Mouse (Mus musculus) adrenal gland, postnatal 25 days (tissue): ENCODE measurements around the gene Top2b. TPM values are rescaled to one million over a fixed set of nuclear protein-coding genes. Genes with fewer than 3 reads are reported as not detected.

Experiments
- DNase-seq: peaks from one replicate; pipeline ENCODE4 v3.0.0; 2021; ENCODE audit warnings: mixed read lengths
- long read RNA-seq: library from polyadenylated mRNA; stranded (forward); transcript quantifications from one replicate; pipeline ENCODE4 v2.0.0, GENCODE M21; 2021
- total RNA-seq: library from RNA; stranded (reverse); gene quantifications from 2 replicates; pipeline ENCODE4 v1.2.3, GENCODE M21; 2021

Top2b gene
- 97.3 and 97.4 TPM in 2 replicates for total RNA-seq
- long read RNA-seq, full-length matches to known transcripts: 7 of 31 reads
- long read RNA-seq, partial matches to known transcripts: 21 of 31 reads
- long read RNA-seq, other reads (novel, unspliced or antisense): 3 of 31 reads

DNA sequence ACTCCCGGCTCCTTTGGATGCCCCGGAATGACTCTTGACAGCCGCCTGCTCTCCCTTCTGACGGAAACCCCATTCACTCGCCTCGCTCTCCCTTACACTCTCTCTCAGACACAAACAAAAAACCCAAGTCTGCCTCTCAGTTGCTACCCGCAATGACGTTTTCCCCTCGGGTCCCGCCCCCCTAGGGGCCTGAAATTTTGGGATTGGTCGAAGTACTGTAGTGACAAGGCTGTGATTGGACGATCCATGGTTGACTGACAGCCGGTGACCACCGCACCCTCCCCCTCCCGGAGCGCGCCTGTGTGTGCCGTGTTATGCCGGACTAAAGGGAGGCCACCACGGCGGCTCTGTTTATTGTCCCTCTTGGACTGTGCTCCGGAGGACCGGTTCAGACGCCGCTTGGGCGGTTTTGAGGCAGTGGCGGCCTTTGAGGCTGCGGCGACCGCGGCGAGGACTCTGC is at the start of gene Top2b:
Top2b (plus strand) TSS at position 302 of the 460 bp plus-strand sequence.
- peak; percentile 93 for DNase-seq

DNA sequence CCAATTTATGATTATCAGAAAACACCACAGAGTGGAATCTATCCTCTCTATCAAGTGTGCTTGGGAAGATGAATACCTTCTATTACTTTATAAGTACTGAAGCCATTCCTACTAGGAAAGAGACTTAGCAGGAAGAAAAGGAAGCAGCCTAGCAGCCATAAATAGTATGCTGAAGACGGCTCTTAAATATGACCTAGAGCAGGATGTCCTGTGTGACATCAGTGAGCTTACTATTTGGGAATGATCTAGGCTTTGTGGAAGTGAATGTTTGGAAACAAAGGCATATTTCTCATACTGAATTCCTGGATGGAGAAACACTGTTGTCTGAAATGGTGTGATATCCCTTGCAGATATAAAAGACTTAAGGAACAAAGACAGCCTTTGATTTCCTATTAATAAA is 48.3 kb upstream of the Top2b start:
- no peak for DNase-seq

DNA sequence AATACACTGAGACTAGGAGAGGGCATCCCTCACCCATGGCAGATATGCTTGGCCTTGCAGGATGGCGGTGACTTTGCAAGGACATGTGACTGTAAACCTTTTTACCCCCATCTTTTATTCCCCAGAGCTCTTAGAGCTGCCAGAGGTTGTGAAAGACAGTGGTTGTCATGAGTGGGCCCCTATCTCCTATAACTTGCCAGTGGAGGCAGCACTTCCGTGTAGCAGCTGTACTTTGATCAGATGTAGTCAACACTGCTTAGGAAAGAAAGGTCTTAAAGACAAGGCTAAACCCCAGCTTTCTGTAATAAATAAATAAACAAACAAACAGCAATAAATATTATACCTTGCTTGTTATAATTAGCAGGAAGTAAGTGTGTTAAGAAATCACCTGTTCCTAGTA is 45.2 kb upstream of the Top2b start:
- no peak for DNase-seq

DNA sequence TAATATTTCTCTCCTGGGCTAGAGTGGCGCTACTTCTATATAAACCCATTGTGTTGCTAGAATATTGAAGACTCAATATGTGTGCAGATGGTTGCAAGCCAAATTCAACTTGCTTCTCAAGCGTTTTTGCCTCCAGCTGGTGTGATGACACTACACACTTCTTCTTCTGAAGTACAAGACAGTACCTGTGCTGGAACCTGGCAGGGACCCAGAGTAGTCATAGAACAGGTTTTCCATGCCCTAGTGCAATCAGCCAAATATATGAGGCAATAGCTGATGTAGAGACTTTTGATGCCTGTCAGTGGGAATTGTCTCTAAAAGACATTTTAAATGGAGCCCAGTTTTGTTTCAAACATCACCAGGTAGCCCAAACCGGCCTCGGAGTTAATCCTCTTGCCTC is 40.6 kb upstream of the Top2b start:
- DNase-seq: no peak

DNA sequence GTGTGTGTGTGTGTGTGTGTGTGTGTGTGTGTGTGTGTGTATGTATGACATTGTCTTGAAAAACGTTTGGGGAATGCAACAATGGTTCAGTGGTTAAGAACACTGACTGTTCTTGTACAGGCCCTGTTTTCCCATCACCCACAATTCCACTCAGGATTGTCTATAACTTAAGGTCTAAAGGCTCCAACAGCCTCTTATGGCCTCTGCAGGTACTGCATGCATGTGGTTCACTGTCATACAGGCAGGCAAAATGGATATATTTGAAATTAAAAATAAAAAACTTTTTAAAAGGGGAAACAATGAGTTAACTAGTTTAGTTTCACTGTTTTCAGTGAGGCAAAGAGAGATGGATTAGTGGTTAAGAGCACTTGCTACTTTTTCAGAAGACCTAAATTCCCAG is 39.8 kb upstream of the Top2b start:
- DNase-seq: no peak

DNA sequence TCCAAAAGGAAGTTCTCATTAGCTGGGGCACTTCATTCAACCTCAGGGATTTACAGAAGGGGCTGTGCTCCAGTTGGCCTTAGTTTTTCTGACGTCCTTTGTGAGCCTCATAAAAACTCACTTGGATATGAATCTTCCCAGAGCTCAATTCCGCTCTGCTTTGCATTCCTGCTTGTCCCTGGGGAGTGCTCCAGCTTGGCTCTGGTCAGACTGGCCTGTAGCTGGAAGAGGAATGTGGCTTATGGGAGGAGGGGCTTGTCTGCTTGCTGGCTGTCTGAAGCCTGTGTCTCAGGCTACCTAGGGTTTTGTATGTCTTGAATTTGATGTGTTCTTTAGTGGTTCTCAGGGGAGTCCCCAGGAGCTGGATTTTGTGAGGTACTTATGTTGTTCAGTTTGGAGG is 36.4 kb upstream of the Top2b start:
- no peak for DNase-seq

DNA sequence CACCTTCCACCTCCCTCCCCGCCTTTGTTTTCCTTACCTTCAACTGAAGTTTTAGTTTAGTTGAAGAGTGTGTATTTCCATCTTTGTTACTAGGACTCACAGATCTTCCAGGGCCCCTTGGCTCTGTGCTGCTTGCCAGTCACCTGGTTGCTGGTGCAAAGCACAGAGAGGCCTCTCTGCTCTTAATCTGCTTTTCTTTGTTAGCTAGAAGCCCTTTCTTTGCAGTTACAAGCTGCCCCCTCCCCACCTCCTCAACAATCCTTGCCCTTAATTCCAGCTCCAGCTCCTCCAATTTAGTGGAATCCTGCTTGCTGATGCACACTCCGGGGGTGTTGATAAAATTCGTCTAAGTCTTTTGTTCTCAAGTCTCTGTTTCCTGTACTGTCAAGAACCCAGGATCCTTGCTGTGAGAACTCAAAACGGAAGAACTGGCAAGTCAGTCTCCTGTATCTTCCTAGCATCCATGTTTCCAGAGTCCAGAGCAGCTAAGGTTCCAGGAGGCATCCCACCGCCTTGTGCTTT is 36.0 kb upstream of the Top2b start:
- no peak for DNase-seq

DNA sequence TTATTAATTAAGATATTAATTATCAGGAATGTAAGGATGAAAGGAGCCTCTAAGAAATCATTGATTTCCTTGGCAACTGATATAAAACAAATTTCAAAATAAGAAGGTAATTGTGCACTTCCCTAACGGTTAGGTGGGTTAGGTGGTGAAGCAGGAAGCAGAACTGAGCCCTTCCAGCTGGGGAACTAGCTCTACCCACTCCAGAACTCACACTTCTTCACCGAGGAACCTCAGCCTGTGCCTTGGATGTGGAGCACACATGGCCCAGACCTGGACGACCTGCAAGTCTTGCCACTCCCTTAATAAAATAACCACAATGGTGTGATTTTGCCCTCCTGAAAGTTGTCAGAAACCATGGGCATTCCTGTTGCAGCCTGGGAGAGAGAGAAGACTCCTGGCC is 35.2 kb upstream of the Top2b start:
- DNase-seq: no peak

DNA sequence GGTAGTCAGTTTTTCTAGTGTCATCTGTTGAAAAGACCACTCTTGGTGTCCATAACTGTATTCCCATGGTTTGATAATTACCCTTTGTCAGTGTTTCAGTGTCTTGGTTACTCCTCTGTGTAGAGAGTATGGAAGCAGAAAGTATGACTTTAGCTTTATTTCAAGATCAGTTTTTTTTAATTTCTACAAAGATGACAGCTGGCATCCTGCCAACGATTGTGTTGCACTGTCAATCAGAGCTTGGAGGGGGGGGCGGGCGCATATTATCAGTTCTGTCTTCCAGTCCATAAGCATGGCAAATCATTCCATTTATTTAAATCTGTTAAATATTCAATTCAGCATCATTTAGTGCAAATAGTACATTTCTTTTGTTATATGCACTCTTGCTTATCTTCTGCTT is 30.7 kb upstream of the Top2b start:
- no peak for DNase-seq

DNA sequence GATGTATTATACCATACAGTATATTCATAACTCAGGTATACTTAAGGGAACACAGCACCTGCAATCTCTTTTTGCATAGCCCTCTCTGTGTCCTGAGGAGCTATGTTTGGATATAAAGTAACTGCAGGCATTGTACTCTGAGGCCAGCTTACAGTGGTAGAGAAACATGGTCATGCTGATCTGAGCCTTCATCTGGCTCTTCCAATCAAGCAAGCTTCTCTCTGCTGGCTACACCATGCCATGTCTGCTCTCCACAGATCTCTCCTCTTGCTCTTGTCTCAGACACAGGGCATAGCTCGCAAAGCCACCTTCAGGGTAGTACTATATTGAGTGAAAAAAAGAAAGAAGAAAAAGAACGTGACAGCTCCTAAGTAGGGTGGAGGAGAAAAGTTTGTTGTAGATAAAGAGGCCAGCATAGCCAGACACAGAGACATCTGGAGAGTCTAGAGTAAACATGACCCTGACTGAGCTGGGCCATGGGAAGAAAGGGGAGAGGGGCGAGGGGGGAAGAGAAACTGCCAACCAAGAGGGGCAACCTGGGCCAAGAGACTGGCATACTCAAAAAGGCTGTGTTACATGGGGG is 29.1 kb upstream of the Top2b start:
- no peak for DNase-seq

DNA sequence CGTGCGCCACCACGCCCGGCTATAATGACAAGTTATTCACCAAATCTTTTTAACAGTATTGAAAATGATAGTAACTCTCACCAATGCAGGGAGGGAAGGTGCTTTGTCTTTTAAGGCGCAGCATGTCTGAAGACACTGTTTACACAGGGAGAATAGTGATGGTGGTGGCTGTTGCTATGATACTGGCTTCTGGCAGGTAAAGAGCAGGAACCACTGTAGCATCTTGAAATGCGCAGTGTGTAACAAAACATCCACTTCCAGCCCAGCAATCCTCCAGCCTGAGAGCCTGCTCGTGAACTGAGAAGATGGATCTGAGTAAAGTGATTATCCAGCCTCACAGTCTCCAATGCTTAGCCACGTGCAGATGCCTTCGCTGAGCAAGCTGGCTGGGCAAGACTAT is 17.5 kb upstream of the Top2b start:
- DNase-seq: no peak

DNA sequence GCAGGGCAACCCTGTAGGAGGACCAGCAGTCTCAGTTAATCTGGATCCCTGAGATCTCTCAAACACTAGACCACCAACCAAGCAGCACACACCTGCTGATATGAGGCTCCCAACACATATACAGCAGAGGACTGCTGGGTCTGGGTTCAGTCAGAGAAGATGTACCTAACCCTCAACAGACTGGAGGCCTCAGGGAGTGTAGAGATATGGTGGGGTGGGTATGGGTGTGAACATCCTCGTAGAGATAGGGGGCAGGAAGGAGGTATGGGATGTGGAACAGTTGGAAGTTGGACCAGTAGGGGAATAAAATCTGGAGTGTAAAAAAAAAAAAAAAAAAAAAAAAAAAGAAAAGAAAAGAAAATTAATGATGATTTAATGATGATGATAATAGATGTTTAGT is 5.3 kb upstream of the Top2b start:
- no peak for DNase-seq

DNA sequence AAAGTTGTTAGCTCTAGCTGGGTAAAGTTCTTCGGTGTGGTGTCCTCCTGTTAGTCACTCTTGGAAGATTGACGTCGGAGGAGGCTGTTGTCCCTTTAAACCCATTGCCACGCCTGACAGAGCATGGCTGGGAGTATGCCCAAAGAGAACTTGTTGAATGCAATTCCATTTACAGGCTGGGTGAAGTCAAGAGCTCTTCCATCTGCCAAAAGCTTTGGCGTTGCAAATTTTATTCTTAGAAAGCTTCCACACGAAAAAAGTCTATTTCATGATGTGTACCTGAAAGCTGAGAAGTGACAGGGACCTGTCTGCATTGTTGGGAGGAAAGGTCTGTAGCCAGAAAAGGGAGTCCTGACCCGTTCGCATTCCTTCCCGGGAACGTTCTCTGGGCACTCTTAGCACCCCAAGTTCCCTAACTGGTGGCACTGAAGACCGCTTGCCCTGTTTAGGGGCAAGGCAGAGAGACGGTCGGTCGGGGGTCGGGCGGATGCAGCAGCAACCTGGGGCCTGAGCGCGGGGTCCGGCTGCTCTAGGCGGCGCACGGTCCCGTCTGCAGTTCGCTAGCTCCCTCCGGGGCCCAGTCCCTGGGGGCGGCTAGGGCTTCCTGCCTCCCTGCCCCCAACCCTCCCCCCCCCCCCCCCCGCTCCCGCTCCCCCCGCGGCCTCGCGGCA is 683 bp upstream of the Top2b start:
- peak; percentile 62 for DNase-seq

DNA sequence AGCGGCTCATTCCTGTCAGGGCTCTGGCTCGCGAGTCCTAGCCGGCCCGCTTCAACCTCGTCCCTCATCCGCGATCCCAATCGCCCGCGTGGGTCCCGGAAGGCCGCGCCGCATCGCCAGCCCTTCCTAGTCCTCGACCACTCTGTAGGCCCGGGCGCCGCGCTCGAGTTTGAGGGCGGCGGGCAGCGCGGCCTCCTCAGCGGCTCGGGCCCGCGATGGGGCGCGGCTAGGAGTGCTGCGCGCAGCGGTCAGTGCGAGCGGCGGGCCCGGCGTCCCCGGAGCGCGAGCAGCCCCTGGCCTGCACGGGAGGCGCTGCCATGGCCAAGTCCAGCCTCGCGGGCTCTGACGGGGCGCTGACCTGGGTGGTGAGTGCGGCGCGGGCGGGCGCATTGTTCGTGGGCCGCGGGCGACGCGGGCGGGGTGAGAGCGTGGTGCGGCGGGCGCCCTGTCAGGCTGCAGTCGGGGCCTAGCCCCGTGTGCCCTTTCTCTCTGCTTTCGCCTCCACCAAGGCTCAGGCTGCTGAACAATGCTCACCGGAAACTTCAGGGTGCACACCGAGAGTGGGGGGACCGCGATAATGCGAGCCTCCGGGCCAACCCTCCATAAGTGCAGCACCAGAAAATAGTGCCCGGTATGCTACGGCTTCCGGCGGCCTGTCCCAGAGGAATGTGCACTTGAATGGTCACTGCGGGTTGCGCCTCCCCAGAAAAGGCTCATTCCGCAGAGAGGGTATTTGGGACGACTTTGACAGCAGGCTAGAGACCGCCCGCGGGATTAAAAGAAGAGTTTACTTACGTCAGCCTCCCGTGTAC is 589 bp downstream of the Top2b start:
- DNase-seq: peak; percentile 75

DNA sequence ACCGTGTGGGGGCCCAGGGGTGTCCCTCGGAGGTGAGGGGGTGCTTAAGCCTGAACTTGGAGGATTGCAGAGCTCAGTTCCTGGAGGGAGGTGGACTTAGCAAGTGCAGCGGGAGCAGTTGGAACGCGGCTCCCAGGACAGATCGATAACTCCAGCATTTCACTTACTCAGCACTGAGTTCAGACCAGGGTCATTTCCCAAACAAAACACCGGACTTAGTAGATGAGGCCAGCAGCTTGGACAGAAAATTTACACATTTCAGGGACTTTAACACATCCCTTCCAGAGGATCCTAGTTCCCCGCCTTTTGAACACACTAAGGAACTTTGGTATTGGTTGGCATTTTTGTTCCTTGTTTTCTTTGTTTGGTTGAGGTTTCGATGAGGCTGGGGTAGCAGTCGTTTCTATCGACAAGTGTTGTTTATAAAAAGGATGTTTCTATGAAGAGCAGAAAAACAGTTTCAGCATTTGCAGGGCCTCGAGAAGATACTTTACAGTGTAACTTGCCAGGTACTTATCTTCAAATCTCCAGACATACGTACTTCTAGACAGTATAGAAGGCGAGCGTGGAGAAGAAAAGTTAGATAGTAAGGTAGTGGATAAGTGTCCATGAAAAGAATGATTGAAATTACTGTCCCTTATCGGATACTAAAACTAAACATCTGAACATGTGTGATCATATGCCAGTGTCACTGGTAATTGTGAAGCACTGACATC is 1.4 kb downstream of the Top2b start:
- no peak for DNase-seq

DNA sequence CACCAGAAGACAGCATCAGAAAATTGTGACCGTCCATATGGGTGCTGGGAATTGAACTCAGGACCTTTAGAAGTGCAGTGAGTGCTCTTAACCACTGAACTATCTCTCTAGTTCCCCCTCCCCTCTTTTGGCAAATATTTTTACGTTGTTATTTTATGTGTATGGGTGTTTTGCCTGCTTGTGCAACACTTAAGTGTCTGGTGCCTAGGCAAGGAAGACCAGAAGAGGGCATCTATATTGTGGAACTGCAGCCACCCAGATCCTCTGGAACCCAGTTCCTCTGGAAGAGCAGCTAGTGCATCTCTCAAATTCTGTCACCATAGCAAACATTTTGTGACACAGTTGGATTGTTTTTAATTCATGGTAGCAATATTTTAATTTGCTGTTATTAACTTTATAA is 2.0 kb downstream of the Top2b start:
- no peak for DNase-seq

DNA sequence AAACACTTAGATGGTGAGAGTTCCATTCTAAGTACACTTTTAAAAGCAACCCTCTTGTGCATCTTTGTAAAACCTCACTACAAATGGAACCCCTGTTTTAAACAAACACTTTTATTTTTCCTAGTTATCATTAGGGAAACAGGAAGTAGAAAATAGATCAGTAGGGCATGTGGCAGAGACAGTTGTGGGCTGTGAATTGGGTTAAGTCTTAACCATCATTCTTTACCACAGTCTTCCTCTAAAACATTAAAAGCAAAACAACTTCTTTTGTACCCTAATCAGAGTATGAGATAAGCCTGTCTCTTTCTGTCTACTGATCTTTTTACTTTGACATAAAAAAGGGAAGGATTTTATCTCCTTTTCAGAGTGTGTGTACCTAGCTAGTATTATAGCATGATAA is 7.8 kb downstream of the Top2b start:
- DNase-seq: no peak

DNA sequence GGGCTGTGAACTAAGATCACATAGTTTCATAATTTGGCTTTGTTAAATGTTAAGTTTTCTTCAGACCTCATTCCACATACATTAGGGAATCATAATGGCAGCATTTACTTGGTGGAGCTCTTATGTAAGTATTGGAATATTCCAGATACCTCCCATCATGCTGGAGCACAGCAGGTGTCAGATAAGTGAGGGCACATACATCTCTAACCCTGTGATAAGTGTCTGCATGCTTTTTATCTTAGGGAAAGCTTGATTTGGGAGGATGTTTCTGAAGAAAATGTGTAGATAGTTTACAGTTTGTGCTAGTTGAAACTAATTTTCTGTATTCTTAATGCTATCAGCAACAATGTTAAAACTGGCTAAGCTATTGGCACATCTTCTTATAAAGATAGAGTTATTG is 8.2 kb downstream of the Top2b start:
- DNase-seq: no peak

DNA sequence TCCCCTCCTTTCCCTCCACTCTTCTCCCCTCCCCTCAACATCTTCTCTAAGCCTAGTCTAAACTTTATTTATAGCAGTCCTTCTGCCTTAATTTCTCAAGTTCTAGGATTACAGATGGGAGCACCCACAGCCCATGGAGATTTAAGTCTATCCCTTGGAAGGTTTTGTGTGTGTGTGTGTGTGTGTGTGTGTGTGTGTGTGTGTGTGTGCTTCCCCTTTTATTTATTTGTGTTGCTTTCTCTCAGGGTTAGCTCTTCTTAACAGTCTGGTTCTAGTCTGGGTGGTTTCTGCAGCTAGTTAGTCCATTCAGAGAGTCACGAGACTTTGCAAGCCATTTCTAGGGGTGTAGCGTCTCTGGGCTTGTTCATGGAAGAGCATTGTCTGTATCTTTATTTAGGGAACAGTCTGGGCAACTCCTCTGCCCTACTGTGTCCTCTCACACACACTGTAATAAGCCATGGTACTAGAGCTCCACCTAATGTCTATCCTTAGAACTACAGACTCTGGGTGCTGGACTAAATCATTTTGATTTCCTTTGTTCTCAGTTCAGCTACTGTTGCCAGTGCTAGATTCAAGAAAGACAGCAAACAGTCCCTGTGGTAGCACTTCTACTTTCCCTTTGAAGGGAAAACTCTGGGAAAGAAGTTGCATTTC is 15.1 kb downstream of the Top2b start:
- DNase-seq: no peak

DNA sequence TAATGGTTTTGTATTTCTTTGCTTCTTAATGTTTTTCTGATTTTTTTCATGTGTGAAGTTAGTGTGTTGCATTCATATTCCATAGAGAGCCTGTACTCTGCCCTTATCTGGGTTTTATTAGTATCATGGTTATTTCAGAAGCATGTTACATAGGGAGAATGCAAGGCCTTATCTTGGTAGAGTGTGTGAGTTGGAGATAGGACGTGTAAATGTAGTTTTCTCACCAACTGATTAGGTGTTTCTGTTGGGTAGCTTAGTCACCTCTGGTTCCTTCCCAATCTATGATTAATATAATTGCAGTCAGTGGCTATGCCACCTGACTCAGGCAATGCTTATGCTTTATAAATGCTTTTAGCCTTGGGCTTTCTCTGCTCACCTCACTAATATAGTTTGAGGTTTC is 19.8 kb downstream of the Top2b start:
- DNase-seq: no peak

DNA sequence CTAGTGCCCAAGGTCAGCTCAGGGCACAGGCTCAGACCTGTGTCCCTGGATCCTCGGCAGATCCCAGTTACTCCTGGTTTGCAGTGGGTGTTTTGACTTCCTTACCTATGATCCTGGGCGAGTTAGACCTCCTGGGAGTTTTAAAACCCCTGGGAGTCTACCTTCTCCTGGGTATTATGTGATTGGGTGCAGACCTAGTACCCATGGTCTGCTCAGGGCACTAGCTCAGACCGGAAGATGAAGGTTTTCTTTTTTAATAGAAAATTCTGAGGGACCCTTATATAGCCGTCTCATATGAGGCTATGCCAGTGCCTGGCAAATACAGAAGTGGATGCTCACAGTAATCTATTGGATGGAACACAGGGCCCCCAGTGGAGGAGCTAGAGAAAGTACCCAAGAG is 40.2 kb downstream of the Top2b start:
- DNase-seq: no peak

DNA sequence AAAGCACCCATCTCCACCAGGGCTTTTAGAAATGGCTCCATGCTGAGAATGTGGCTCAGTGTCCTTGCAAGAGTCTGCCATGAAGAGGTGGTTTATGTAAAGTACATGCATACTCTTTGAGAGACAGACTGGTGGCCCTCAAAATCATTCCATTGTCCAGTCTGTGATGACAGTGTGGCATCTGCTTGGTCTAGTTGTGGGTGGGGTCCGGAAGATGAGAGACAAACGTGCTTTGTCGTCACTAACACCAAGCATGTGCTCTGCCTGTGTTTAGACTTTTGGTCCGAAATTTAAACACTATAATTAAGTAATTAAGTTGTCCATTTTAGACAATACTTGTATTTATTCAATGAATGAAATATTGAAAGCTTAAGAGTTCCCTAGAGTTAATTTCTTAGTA is 49.2 kb downstream of the Top2b start:
- no peak for DNase-seq
